ENCODE assay signal across 12 mouse cellular contexts in the genomic region with DNA sequence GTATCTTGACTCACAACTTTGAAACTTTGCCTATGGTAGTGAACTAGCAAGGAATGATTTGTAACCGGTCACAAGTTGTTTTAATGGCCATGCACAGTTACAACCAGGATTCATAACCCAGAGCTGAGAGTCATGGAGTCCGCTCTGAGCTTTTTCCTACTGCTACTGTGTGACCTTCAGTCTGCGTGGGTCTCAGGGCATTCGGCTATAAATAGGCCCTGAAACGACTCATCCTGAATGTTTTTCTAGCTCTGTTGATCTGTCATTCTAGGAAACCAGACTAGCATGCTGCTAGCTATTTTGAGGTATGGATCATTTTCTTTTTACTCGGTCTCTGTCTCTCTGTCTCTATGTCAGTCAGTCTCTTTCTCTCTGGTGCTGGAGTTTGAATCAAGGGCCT.
"Had no signal": no experiment of that assay in that cellular context is flagged by ENCODE, and none has a peak within 500 bp of the region (broad histone marks: within the 10 kb centered on the region; RNA-seq: fewer than 3 reads in every experiment).

No protein-coding gene starts in this region.

- H3K27me3 ChIP-seq: liver, embryonic 15.5 days; midbrain, embryonic 13.5 days; neural tube, embryonic 15.5 days had no signal

- H3K4me1 ChIP-seq: limb, embryonic 10.5 days; liver, embryonic 15.5 days; midbrain, embryonic 13.5 days; neural tube, embryonic 15.5 days had no signal

- H3K4me2 ChIP-seq: liver, embryonic 11.5 days; liver, embryonic 15.5 days; midbrain, embryonic 13.5 days; neural tube, embryonic 15.5 days had no signal

- ATAC-seq: lung, postnatal 0 days; midbrain, embryonic 13.5 days had no signal

- H3K9ac ChIP-seq: liver, embryonic 15.5 days; midbrain, embryonic 13.5 days; neural tube, embryonic 15.5 days had no signal

- H3K4me3 ChIP-seq: limb, embryonic 10.5 days; liver, embryonic 15.5 days; midbrain, embryonic 13.5 days; neural tube, embryonic 15.5 days had no signal

- DNase-seq: kidney, postnatal 14 days; lung, adult 2 months; lung, postnatal 36 days; right cerebral cortex, adult 18-20 months; right cerebral cortex, postnatal 25 days had no signal

- H3K36me3 ChIP-seq: limb, embryonic 10.5 days; midbrain, embryonic 13.5 days; neural tube, embryonic 15.5 days had no signal

- H3K27ac ChIP-seq: limb, embryonic 10.5 days; liver, embryonic 15.5 days; midbrain, embryonic 13.5 days; neural tube, embryonic 15.5 days; stomach, postnatal 0 days had no signal

- H3K9me3 ChIP-seq: limb, embryonic 10.5 days; liver, embryonic 15.5 days; neural tube, embryonic 15.5 days had no signal
